Mouse (Mus musculus) lung, adult 18-20 months (tissue): ENCODE data around the gene Kcnd3.

ENCODE experiments used
- DNase-seq, 2 experiments: peaks; one replicate each; pipeline ENCODE4 v3.0.0; 2022; ENCODE audit warnings: mixed read lengths in 2 of 2

The Kcnd3 gene

GRCm38 (mm10) chr3:105592246-105592645 is 140.1 kb downstream of the Kcnd3 start:
- no peak for DNase-seq

DNA sequence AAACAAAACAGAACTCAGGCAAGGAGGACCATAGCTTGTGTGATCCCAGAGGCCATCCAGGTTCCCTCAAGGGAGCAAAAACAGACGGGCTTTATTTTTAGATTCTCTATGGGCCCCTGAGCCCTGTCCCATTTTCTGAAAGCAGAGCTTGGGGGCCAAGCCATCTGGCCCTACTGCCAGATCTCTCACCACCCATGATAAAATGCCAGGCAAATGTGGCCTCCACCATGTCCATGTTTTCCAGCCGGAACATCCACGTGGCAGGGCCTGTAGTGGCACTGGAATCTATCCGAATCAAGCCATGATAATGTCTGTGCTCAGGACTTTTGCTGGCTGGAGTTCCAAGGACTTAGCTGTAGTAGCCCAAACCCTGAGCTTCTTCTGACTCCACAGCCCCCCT is 148.4 kb downstream of the Kcnd3 start:
- no peak for DNase-seq

DNA sequence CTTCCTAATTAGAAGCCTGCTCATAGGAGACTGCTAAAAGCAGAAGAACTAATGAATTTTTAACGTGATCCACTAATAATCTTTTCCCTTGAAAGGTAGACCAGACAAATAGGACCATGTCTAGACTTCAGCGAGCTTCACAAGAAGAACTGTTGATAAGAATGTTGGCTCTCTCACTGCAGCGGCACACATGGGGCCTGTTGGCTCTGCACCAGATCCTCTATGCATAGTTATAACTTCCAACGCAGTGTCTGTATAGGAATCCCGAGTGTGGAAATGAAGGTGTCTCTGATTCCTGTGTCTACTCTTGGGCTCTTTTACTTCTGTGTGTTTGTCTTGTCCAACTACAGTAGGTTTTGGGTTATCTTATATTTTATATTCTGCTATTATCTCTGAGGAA is 150.8 kb downstream of the Kcnd3 start:
- no peak for DNase-seq

DNA sequence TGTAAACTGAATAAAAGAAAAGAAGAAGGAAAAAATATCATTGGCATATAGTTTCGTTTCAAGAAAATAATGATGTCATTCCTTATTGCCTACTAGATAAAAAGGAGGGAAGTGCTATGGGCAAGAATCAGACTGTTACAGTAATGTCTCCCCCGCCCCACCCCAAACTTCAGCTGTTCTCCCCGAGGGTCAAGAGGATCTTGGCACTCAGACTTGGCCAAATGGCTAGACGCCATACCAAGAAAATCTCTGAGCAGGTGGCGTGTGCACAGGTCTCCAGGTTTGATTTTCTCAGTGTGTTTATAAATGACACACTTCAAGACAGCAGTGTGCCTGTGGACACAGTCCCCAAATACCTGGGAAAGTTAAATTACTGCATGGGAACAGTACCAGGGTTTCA is 153.6 kb downstream of the Kcnd3 start:
- DNase-seq, result no peak

DNA sequence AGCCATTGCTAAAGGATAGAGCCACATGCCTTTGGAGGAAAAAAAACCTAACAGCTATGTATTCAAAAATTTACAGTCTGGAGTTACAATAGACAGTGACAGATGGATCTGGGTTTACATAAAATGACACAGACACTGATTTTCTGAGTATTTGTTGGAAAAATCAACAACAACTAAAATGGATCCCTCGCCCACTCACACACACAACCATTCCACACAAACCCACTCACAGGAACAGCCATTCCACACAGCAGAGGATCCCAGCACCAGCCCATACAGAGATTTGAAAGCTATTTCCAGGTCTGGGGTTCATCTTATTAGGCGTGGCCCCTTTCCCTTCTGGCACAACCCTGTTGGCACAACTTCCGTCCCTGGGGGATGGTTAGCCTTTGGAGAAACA is 156.7 kb downstream of the Kcnd3 start:
- DNase-seq, result no peak

- DNase-seq, result no peak
These were observed 159.6 kb downstream of the Kcnd3 start for GRCm38 (mm10) chr3:105611531-105612422.

- DNase-seq, result no peak
These were observed 160.3 kb downstream of the Kcnd3 start for GRCm38 (mm10) chr3:105612423-105612814.

DNA sequence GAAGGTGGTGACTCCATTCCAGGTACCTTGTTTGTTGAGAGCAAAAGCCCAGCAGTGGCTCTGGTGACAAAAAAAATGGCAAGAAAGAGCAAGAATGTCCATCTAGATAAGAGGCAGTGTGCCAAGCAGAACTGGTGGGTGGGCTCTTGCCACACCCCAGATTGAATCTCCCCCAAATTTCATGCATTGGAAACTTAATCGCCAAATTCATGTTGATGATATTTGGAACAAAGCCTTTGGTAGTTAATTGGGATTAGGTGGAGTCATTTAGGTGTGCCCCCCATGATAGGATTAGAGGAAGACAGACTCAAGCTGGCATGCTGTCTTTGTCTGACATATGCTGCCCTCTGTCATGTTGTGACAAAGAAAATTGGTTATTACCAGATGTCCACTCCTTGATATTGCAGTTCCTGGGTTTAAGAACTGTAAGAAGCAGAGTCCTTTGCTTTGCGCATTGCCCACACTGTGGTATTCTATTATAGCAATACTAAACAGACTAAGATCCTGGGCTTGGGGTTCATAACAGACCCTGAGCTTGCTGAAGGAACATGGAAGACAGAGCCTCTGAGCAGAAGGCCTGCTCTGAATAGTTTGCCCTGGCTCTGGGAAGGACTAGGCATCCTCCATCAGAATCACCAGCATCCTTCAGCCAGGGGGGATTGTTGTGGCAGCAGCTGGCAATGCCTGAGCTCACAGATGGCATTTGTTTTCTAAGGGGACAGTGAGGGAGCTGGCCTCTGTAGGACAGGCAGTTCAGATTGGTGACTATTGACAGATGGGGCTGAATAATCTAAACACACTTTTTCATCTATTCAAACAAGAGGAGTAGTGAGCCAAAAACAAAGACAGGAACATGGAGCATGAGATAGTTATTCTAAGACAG is 165.0 kb downstream of the Kcnd3 start:
- DNase-seq, result no peak

DNA sequence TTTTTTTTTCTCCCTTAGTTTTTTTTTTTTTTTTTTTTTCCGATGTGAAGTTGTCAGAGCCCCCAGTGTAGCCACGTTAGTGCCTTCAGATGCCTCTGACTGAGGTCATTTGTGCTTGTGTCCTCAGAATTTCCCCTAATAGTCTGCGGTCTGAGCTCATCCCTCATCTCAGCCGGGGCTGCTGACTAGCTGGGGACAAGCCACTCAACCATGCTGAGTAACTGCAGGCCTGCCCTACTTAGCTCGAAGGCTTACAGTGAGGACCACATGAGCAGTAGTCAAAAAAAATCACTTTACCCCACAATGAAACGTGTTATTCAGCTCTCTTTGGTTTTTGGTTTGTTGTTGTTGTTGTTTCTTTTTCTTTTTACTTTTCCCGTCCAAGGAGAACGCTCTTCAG is 169.0 kb downstream of the Kcnd3 start:
- DNase-seq, result no peak

DNA sequence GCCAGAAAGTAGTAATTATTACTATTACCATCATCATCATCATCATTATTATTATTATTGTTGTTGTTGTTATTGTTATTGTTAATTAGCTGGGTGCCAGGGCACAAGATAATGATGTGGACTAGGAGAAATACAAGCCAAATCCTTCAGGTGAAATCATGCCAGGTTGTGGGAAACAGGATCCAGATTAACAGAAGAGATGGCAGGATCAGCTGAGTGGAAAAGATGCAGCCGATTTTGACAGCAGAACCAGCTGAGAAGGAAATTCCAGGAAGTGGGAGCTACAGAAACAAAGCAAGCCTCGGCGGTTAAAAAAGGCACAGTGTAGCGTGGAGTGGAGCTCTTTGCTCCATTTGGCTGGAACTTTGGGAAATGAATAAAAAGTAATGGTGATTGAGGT is 171.0 kb downstream of the Kcnd3 start:
- no peak for DNase-seq

GRCm38 (mm10) chr3:105625961-105626360 is 173.8 kb downstream of the Kcnd3 start:
- DNase-seq, result peak; percentile 23 to 64

DNA sequence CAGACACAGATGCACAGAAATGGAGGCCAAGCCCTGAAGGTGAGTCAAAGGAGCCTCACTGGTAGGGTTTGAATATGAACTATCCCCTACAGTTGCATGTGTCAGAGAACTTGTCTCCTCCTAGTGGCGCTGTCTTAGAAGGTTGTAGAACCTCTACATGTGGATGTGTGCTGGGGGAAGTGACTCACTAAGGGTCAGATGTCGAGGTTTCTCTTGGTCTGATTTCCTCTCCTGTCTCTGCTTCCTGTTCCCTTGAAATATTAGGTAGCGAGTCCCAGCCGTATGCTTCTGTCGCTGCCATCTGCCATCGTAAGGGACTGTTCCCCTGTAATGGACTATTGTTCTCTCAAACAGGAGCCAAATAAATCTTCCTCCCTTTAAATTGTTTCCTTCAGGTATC is 175.1 kb downstream of the Kcnd3 start:
- DNase-seq, result no peak

- DNase-seq, result no peak
These were observed 180.2 kb downstream of the Kcnd3 start for GRCm38 (mm10) chr3:105632296-105632695.

DNA sequence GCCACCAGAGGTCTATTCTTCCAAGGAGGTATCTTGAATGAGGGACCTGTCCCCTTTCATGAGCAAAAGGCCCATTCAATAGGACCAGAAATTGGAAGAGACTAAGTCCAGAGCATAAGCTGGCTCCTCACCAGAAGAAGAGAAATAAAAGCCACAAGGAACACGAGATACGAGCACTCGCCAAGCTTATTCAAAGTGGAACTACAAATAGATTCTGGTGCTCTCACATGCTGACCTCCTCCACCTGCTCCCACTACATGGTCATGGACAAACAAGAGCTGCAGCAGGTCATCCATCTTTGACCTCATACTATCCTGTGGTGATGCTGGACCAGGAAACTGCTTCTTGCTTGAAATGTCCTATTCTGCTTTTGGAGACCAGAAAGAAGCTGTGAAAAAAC is 180.9 kb downstream of the Kcnd3 start:
- DNase-seq, result no peak

DNA sequence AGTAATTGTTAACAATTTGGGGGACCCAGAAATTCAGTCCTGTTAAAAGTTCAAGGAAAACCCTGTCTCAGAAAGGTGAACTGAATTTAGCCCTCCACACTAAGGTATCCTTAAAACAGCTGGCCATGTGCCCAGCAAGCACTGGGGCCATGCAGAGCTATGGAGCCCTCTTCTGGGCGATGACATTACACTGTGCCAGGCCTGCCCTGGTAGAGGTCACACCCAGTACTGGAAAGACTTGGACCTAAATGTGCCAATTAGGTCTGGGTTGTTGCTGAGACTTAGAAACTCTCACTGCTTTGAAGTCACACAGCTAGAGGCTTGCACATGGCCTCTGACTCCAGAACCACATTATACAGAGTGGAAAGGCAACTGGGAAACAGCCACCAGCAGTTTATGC is 190.1 kb downstream of the Kcnd3 start:
- peak; percentile 24 to 42 for DNase-seq

- no peak for DNase-seq
These were observed 191.4 kb downstream of the Kcnd3 start for GRCm38 (mm10) chr3:105643566-105643965.

DNA sequence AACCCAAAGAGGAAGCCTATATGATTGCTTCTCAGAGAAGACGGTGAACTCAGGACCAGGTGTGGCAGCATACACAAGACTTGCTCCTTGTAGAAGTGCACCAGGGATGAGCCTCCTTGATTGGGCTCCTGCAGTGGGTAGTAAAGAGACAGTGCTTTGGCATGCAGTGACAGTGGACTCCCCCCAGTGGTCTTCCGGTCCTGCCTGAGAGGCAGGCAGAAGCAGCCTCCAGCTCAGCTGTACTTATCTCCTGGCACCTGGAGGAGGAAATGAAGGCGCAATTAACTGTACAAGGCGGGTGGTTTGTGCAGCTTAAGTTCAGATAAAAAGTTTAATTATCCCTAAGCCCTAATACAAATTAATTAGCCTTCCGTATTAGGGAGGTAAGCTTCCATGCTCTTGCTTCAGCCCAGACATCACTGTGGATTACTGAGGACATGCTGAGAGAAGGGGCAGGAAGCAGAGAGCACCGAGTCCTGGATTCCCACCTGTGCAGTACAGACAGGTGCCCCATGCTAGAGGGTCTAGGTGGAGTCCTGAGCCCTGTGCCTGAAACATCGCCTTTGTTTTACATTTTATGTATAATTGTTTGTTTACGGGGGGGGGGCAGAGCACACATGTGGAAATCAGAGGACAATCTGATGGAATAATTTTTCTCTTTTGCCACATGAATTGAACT is 196.9 kb downstream of the Kcnd3 start:
- no peak for DNase-seq

- DNase-seq, result no peak
These were observed 201.6 kb downstream of the Kcnd3 start for GRCm38 (mm10) chr3:105653544-105654380.

- DNase-seq, result no peak
These were observed 203.0 kb downstream of the Kcnd3 start for GRCm38 (mm10) chr3:105655031-105655585.

- no peak for DNase-seq
These were observed 208.4 kb downstream of the Kcnd3 start for GRCm38 (mm10) chr3:105660530-105660929.

GRCm38 (mm10) chr3:105663043-105663442 is 210.9 kb downstream of the Kcnd3 start:
- no peak for DNase-seq
